Mouse (Mus musculus): ENCODE results near the gene Cxcl14. TPM values are rescaled to one million over a fixed set of nuclear protein-coding genes. Genes with fewer than 3 reads are reported as not detected.

Cxcl14 gene
- 2.3 and 3.3 TPM in 2 replicates for polyA plus RNA-seq (2011; ENCODE audit: insufficient read depth, insufficient read length, low read depth, missing spikeins)

DNA sequence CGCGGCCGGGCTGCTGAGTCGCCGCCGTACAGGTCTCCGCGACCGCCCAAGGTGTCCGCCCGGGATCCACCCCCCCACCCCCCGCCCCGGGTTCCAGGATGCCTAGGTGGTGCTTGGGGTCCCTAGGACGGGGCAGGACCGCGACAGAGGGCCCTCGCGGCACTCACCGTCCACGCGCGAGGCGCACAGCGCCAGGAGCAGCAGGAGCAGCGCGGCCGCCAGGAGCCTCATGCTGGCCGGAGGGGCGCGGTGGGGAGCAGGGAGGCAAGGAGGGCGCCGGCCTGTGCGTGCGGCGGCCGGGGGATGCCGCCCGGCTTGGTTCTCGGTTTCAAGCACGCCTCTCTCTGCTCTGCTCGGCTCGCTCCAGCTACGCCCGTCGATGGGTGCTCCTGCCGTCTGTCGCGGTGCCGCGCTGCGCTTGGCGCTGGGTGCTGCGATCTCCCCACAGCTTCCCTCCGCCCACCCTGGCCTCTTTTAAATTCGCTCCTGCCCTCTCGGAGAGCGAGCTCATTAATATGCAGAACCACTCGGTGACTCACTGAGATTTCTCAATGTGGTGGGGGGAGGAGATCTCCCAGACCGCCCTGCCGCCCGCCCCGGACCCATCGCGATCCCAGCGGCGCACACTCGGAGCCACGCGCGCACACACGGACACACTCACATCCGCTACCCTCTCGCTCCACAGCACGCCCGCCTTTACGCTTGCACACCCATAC is at the start of gene Cxcl14:
Cxcl14 (minus strand) TSS at position 609 of the 716 bp plus-strand sequence.
- 0 out of 2 replicates have a peak, but pooled peaks have one; percentile 28 for TF ChIP-seq EP300 (IDR thresholded peaks at IDR 0.05; ENCODE audit: insufficient read depth, low read depth, low read length)
- TF ChIP-seq POLR2A (IDR thresholded peaks at IDR 0.05; ENCODE audit: insufficient read depth, low read length) = no peak
- H3K9me3 ChIP-seq (replicated peaks; ENCODE audit: control insufficient read depth, insufficient read depth, low read length, poor library complexity, severe bottlenecking) = no peaks in the 10 kb centered on the region
- no peaks in the 10 kb centered on the region for H3K36me3 ChIP-seq (ENCODE audit: control insufficient read depth, insufficient read depth, low read length, poor library complexity, severe bottlenecking)
- H3K4me1 ChIP-seq (ENCODE audit: control insufficient read depth, insufficient read depth, low read length) = no peaks in the 10 kb centered on the region
- H3K9ac ChIP-seq (ENCODE audit: low read depth, poor library complexity, severe bottlenecking) = peak within 1 kb of the TSS; percentile 64
- H3K27ac ChIP-seq (ENCODE audit: insufficient read depth, low read length) = no peak within 1 kb of the TSS
- no peaks in the 10 kb centered on the region; the same call in 1 of the 2 replicates for H3K27me3 ChIP-seq (ENCODE audit: control insufficient read depth, insufficient read depth, low read length, poor library complexity, severe bottlenecking)
- peak within 1 kb of the TSS; percentile 71 for H3K4me3 ChIP-seq (ENCODE audit: low read depth, low read length)

DNA sequence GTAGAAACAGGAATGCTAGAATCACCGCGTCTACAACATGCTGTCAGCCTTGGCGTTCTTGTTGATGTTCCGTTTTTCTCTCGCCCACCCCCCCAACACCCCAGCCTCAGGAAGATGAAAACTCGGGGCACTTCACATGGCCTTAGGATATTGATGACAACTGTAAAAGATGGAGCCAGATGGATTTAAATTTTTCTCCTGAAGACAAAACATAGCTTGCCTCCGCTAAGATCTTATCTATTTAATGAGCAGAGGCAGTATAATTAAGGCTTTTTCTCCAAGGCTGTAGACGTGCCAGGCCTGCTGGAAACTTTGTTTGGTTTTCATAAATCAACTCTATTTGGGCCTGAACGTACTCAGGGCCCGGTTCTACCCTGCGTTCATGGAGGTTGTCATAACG is 48.0 kb upstream of the Cxcl14 start:
- Histone ChIP-seq H3K4me3 (ENCODE audit: low read depth, low read length) (no peak overlapping the region), H3K4me1 (ENCODE audit: control insufficient read depth, insufficient read depth, low read length) (no peaks in the 10 kb centered on the region), H3K27ac (ENCODE audit: insufficient read depth, low read length) (no peak overlapping the region), H3K9me3 (replicated peaks; ENCODE audit: control insufficient read depth, insufficient read depth, low read length, poor library complexity, severe bottlenecking) (no peaks in the 10 kb centered on the region), H3K27me3 (ENCODE audit: control insufficient read depth, insufficient read depth, low read length, poor library complexity, severe bottlenecking) (no peaks in the 10 kb centered on the region), H3K9ac (ENCODE audit: low read depth, poor library complexity, severe bottlenecking) (no peak overlapping the region), H3K36me3 (ENCODE audit: control insufficient read depth, insufficient read depth, low read length, poor library complexity, severe bottlenecking) (no peaks in the 10 kb centered on the region)
- no peak for TF ChIP-seq CTCF (IDR thresholded peaks at IDR 0.05; ENCODE audit: low read depth, low read length)
- no peak for TF ChIP-seq POLR2A (IDR thresholded peaks at IDR 0.05; ENCODE audit: insufficient read depth, low read length)
- TF ChIP-seq EP300 (IDR thresholded peaks at IDR 0.05; ENCODE audit: insufficient read depth, low read depth, low read length) = no peak

DNA sequence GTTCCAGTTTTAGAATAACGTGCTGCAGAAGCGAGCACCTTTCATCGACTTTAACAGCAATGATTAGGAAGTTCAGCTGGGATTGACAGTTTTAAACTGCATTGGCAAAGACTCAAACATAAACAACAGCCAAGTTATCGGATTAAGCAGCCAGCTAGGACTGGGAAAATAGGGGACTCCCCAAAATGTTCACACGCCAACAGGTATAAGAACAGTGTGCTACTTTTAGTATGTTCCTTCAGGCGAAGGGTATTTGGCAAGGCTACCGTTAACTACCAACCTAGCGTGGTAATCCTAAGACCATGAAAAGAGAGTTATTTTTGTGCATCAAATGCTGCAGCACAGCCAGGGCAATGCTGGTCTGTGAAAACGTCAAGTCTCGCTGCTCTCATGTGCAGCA is 46.1 kb upstream of the Cxcl14 start:
- Histone ChIP-seq H3K27ac (ENCODE audit: insufficient read depth, low read length) (no peak overlapping the region), H3K4me3 (ENCODE audit: low read depth, low read length) (no peak overlapping the region), H3K9ac (ENCODE audit: low read depth, poor library complexity, severe bottlenecking) (no peak overlapping the region), H3K36me3 (ENCODE audit: control insufficient read depth, insufficient read depth, low read length, poor library complexity, severe bottlenecking) (no peaks in the 10 kb centered on the region), H3K4me1 (ENCODE audit: control insufficient read depth, insufficient read depth, low read length) (no peaks in the 10 kb centered on the region), H3K9me3 (replicated peaks; ENCODE audit: control insufficient read depth, insufficient read depth, low read length, poor library complexity, severe bottlenecking) (no peaks in the 10 kb centered on the region), H3K27me3 (ENCODE audit: control insufficient read depth, insufficient read depth, low read length, poor library complexity, severe bottlenecking) (no peaks in the 10 kb centered on the region)
- TF ChIP-seq CTCF (IDR thresholded peaks at IDR 0.05; ENCODE audit: low read depth, low read length) = no peak
- TF ChIP-seq POLR2A (IDR thresholded peaks at IDR 0.05; ENCODE audit: insufficient read depth, low read length) = no peak
- no peak for TF ChIP-seq EP300 (IDR thresholded peaks at IDR 0.05; ENCODE audit: insufficient read depth, low read depth, low read length)

DNA sequence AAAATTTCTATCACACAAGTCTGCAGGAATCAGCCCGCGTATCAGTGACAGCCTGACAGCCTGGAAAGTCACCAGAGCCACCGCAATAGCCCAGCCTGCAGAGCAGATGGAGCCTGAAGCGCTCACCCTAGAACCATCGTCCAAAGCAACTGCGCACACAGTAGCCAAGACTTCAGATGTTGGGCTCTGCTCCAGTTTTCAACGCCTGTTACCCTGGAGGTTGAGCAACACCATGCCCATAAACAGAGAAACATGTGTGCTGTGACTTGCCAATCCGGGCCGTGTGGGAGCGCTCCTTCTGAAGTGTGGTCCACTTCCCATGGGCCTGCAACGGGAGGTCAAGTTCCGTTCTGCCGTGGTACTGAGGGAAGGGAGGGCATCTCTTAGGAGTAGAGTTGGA is 44.2 kb upstream of the Cxcl14 start:
- Histone ChIP-seq H3K4me1 (ENCODE audit: control insufficient read depth, insufficient read depth, low read length) (no peaks in the 10 kb centered on the region), H3K36me3 (ENCODE audit: control insufficient read depth, insufficient read depth, low read length, poor library complexity, severe bottlenecking) (no peaks in the 10 kb centered on the region), H3K27me3 (ENCODE audit: control insufficient read depth, insufficient read depth, low read length, poor library complexity, severe bottlenecking) (no peaks in the 10 kb centered on the region), H3K4me3 (ENCODE audit: low read depth, low read length) (no peak overlapping the region), H3K9me3 (replicated peaks; ENCODE audit: control insufficient read depth, insufficient read depth, low read length, poor library complexity, severe bottlenecking) (no peaks in the 10 kb centered on the region), H3K9ac (ENCODE audit: low read depth, poor library complexity, severe bottlenecking) (no peak overlapping the region), H3K27ac (ENCODE audit: insufficient read depth, low read length) (no peak overlapping the region)
- TF ChIP-seq CTCF (IDR thresholded peaks at IDR 0.05; ENCODE audit: low read depth, low read length) (no peak), POLR2A (IDR thresholded peaks at IDR 0.05; ENCODE audit: insufficient read depth, low read length) (no peak), EP300 (IDR thresholded peaks at IDR 0.05; ENCODE audit: insufficient read depth, low read depth, low read length) (no peak)

DNA sequence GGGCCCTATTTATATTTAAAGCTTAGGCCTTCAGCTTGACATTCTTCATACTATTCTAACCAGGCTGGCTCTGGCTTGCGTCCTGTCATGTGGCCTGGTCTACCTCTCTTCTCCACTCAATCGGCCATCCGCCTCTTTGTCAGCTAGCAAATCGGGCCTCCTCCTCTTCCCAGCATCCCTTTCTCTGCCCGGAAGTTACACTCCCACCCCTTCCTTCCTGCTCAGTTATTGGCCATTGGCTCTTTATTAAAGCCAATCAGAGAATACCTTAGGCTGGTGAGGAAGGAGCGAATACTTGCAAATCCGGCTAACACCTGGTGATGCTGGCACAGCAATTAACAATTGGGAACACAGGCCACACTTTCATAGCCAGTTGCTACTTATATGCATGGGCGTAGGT is 43.5 kb upstream of the Cxcl14 start:
- Histone ChIP-seq H3K36me3 (ENCODE audit: control insufficient read depth, insufficient read depth, low read length, poor library complexity, severe bottlenecking) (no peaks in the 10 kb centered on the region), H3K27ac (ENCODE audit: insufficient read depth, low read length) (no peak overlapping the region), H3K4me1 (ENCODE audit: control insufficient read depth, insufficient read depth, low read length) (no peaks in the 10 kb centered on the region), H3K4me3 (ENCODE audit: low read depth, low read length) (peak overlapping the region; percentile 30; the same call in 1 of the 2 replicates), H3K9me3 (replicated peaks; ENCODE audit: control insufficient read depth, insufficient read depth, low read length, poor library complexity, severe bottlenecking) (no peaks in the 10 kb centered on the region), H3K27me3 (ENCODE audit: control insufficient read depth, insufficient read depth, low read length, poor library complexity, severe bottlenecking) (no peaks in the 10 kb centered on the region), H3K9ac (ENCODE audit: low read depth, poor library complexity, severe bottlenecking) (no peak overlapping the region)
- TF ChIP-seq EP300 (IDR thresholded peaks at IDR 0.05; ENCODE audit: insufficient read depth, low read depth, low read length) (no peak), CTCF (IDR thresholded peaks at IDR 0.05; ENCODE audit: low read depth, low read length) (no peak), POLR2A (IDR thresholded peaks at IDR 0.05; ENCODE audit: insufficient read depth, low read length) (no peak)

DNA sequence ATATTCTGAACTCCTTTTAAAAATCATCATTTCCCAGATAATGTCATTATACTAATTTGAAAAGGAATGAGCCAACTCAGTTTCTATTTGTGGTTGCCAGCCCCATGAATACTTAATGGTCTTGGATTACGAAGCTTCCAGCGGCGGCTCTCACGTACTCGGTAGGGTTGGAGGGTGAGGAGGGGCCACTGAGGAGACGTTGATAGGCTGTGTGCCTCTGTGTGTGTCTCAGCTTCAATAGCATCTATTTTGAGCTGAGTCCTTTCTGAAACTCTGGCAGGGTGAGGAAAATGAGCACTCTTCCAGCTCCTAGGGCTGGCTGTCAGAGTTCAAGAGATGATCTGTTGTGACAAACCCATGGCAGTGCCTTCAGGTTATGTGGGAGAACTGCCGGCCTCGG is 40.6 kb upstream of the Cxcl14 start:
- Histone ChIP-seq H3K4me3 (ENCODE audit: low read depth, low read length) (no peak overlapping the region), H3K36me3 (ENCODE audit: control insufficient read depth, insufficient read depth, low read length, poor library complexity, severe bottlenecking) (no peaks in the 10 kb centered on the region), H3K27me3 (ENCODE audit: control insufficient read depth, insufficient read depth, low read length, poor library complexity, severe bottlenecking) (no peaks in the 10 kb centered on the region), H3K27ac (ENCODE audit: insufficient read depth, low read length) (no peak overlapping the region), H3K9me3 (replicated peaks; ENCODE audit: control insufficient read depth, insufficient read depth, low read length, poor library complexity, severe bottlenecking) (no peaks in the 10 kb centered on the region), H3K4me1 (ENCODE audit: control insufficient read depth, insufficient read depth, low read length) (no peaks in the 10 kb centered on the region), H3K9ac (ENCODE audit: low read depth, poor library complexity, severe bottlenecking) (no peak overlapping the region)
- TF ChIP-seq POLR2A (IDR thresholded peaks at IDR 0.05; ENCODE audit: insufficient read depth, low read length) = no peak
- no peak for TF ChIP-seq EP300 (IDR thresholded peaks at IDR 0.05; ENCODE audit: insufficient read depth, low read depth, low read length)
- no peak for TF ChIP-seq CTCF (IDR thresholded peaks at IDR 0.05; ENCODE audit: low read depth, low read length)
